Mouse (Mus musculus) limb, embryonic 11.5 days (tissue): ENCODE data around the gene Gm45623. TPM values are rescaled to one million over a fixed set of nuclear protein-coding genes. Genes with fewer than 3 reads are reported as not detected.

ENCODE experiments used
- ATAC-seq: fragments of 200-750 bp; cut with Nextera tagmentation; 2 replicates; pipeline ENCODE4 v1.8.0; 2017; ENCODE audit warnings: low read depth; ENCODE audit not compliant: insufficient number of reproducible peaks, low FRiP score, low TSS enrichment
- DNase-seq: peaks from one replicate; pipeline ENCODE4 v3.0.0-alpha.2; 2015; ENCODE audit warnings: low spot score
- H3K27ac ChIP-seq: fragments of 300-500 bp; sonication (generic); replicated peaks from 2 replicates; pipeline ENCODE4 v1.5.1; 2014; ENCODE audit warnings: low read depth, mild to moderate bottlenecking, low read length
- H3K27me3 ChIP-seq: fragments of 300-500 bp; sonication (generic); 2 replicates; pipeline ENCODE4 v1.6.1; 2014; ENCODE audit warnings: mild to moderate bottlenecking, low read length, mixed read lengths; ENCODE audit not compliant: control insufficient read depth, insufficient read depth
- H3K36me3 ChIP-seq: fragments of 300-500 bp; sonication (generic); 2 replicates; pipeline ENCODE4 v1.6.1; 2014; ENCODE audit warnings: mild to moderate bottlenecking, low read length, moderate library complexity, mixed read lengths; ENCODE audit not compliant: control insufficient read depth, insufficient read depth
- H3K4me1 ChIP-seq: fragments of 300-500 bp; sonication (generic); 2 replicates; pipeline ENCODE4 v1.6.1; 2014; ENCODE audit warnings: low read length, mixed read lengths; ENCODE audit not compliant: control insufficient read depth, insufficient read depth
- H3K4me2 ChIP-seq: fragments of 300-500 bp; sonication (generic); 2 replicates; pipeline ENCODE4 v1.6.1; 2014; ENCODE audit warnings: low read depth, mild to moderate bottlenecking, moderate library complexity; ENCODE audit not compliant: severe bottlenecking
- H3K4me3 ChIP-seq: fragments of 300-500 bp; sonication (generic); 2 replicates; pipeline ENCODE4 v1.5.1; 2014; ENCODE audit warnings: low read depth, low read length
- H3K9ac ChIP-seq: fragments of 300-500 bp; sonication (generic); 2 replicates; pipeline ENCODE4 v1.6.1; 2014; ENCODE audit warnings: mild to moderate bottlenecking, low read length
- H3K9me3 ChIP-seq: fragments of 300-500 bp; sonication (generic); 2 replicates; pipeline ENCODE4 v1.6.1; 2016; ENCODE audit warnings: low read length; ENCODE audit not compliant: control insufficient read depth
- WGBS: fragments of 180-500 bp; shearing (Covaris S2); extraction: QIAGEN DNeasy Blood & Tissue Kit; methylation state at CpG from one replicate; pipeline ENCODE4 v1.1.7; 2014; 5-methylcytosine and 5-hydroxymethylcytosine counted together
- polyA plus RNA-seq: library from polyadenylated mRNA; unstranded; fragments of >200 nt; fragmentation: Nextera tagmentation; extraction: Ambion mirVana; gene quantifications from 2 replicates; pipeline ENCODE4 v1.2.1, GENCODE M21; 2014

Gm45623 gene
- polyA plus RNA-seq, 1 experiment from 2014 or later, result not detected

- Histone ChIP-seq H3K9ac (peak overlapping the region; percentile 97), H3K27ac (peak overlapping the region; percentile 99), H3K4me3 (peak overlapping the region; percentile 87), H3K4me2 (peak overlapping the region; percentile 70), H3K4me1 (peaks cover 37% of the 10 kb centered on the region), H3K36me3 (0 out of 2 replicates have a peak, but pooled peaks cover 2% of the 10 kb centered on the region), H3K27me3 (no peaks in the 10 kb centered on the region), H3K9me3 (no peaks in the 10 kb centered on the region)
- WGBS, result under 1% methylated on average over 74 of the region's 80 CpGs
- DNase-seq (peak; percentile 72), ATAC-seq (peak; percentile 61)
These were observed 50.3 kb downstream of the Gm45623 start for GRCm38 (mm10) chr13:56703222-56703870.

DNA sequence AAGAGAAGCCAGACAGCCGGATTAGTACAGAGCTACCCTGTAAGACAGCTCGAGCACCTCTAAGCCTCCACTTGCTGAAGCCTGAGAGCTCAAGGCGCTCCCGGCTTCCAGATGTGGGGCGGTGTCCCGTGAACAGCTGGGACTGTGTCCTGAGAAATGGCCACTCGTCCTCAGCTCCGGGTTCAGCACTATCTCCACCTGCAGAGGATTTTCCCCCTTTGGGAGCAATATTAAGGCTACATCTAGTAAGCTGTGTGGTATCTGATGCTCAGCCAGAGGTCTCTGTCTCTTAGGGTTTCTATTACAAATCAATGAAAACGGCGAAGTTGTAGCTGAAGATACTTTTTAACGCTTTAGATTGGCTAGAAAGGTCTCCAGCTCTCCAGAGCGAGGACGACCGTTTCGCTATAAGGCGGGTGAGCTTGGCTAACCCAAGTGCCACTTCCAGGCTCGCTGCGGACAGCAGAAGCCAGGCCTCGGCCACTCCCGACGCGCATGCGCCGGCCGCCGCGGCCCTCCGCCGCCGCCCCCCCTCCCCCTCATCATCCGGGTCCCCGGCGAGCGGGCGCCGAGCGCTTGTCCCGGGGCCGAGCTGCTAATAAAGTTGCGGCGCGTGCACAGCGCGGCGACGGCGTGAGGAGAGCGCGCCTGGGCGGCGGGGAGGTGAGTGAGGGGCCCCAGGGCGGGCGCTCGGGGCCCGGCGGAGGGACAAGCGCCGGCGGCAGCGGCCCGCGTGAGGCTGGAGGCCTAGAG is 51.0 kb downstream of the Gm45623 start, which contains the start of gene Smad5:
TSS of gene Smad5 (plus strand) at position 542 of the 753 bp plus-strand sequence.
- Histone ChIP-seq H3K36me3 (0 out of 2 replicates have a peak, but pooled peaks cover 2% of the 10 kb centered on the region), H3K9ac (peak within 1 kb of the TSS; percentile 97), H3K4me1 (peaks cover 37% of the 10 kb centered on the region), H3K4me2 (peak within 1 kb of the TSS; percentile 70), H3K27ac (peak within 1 kb of the TSS; percentile 99), H3K27me3 (no peaks in the 10 kb centered on the region), H3K9me3 (no peaks in the 10 kb centered on the region), H3K4me3 (peak within 1 kb of the TSS; percentile 87)
- WGBS, result 3% methylated on average over 51 of the region's 62 CpGs
- DNase-seq (peak; percentile 97), ATAC-seq (peak; percentile 74)

Other genes with a start within 250 kb of the Gm45623 start
- 1.5 and 2.0 TPM in 2 replicates for gene Fbxl21, start 231.4 kb downstream of the Gm45623 start, polyA plus RNA-seq
- not detected in 2 replicates for gene Lect2, start 205.3 kb downstream of the Gm45623 start, polyA plus RNA-seq
- gene Tgfbi, start 144.3 kb downstream of the Gm45623 start, polyA plus RNA-seq, result 47.3 and 48.2 TPM in 2 replicates
- 67.3 and 71.1 TPM in 2 replicates for gene Smad5, start 50.8 kb downstream of the Gm45623 start, polyA plus RNA-seq
- gene Trpc7, start 142.2 kb upstream of the Gm45623 start, polyA plus RNA-seq, result 0.04 TPM in 1 of 2 replicates, not detected in the other